Mouse (Mus musculus) frontal cortex, postnatal 36 days (tissue): ENCODE data around the gene Rasal2.
A peak's percentile ranks its signal among the peaks of the same experiment; 100 is the strongest.
"Not testable (repeated sequence)": the region's sequence is repeated elsewhere in the genome, so short reads cannot be mapped to it uniquely, and the experiment has no call there.

Experiments used
- DNase-seq, 2 experiments: peaks; one replicate each; pipeline ENCODE4 v3.0.0; 2022; ENCODE audit warnings: low spot score in 2 of 2

The Rasal2 gene

DNA sequence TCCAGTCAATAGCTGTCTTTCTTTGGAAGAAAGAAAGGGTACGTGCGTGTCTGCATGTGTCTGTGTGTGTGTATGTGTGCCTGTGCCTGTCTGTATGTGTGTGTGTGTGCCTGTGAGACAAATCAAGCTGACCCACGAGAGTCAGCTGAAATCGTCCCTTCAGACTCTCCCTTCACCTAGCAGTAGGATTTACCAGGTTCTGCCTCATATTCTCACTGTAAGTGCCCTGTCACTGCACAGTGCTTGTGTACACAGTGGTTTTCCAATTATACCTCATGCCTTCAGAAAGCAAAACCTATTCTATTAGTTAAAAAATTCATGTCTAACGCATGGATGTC, 168.0 kb downstream of the Rasal2 start:
- no peak for DNase-seq

DNA sequence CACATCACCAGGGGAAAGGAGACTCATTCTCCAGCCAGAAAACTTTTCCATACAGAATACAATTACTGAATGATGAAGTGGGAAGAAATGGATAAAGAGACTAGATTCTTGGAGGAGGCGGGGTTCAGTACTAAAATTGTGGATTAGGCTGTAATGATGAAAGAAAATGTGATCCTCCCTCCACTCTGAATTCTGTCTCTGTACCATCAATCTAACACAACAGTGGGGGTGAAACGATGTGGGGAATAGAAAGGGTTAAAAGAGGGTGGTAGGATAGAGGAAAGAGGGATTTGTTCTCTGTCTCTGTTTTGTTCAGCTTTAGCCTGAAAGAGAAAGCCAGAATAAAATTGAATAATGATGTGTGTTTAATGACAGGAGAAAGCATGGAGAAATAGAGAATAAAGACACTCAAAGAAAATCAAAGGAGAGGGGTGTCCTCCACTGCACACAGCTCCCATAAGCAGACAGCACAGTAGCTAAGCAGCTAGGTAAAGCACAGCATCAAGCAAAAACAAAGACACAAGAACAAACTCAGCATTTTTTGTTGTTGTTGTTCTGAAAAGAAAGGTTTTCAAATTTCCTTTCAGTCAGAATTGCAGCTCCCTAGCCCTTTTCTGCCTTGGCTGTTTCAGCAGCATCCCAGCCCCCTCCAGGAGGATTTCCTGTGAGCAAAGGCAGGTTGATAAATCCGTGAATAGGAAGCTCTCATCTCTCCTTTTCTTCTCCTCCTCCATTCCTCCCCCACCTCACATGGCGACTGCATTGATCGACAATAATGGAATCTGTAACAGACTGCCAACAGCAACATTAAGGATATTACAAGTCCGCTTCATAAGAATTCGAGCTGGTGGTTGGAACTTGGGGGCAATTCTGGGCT, 168.6 kb downstream of the Rasal2 start:
- peak; percentile 29 to 39 for DNase-seq

DNA sequence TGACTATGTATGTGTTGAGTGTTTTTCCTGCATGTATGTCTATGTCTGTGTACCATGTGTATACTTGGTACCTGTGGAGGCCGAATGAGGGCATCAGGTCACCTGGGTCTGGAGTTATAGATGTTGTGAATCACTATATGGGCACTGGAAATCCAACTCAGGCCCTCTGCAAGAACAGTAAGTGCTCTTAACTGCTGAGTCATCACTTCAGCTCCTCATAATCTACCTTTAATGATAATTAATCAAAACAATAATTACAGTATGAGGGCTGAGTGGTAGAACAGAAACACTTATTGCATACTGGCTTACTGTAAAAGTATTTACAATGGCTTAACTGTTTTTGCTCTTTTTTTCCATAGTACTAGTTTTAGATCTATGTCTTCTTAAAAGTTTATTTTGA, 172.7 kb downstream of the Rasal2 start:
- DNase-seq: no peak

DNA sequence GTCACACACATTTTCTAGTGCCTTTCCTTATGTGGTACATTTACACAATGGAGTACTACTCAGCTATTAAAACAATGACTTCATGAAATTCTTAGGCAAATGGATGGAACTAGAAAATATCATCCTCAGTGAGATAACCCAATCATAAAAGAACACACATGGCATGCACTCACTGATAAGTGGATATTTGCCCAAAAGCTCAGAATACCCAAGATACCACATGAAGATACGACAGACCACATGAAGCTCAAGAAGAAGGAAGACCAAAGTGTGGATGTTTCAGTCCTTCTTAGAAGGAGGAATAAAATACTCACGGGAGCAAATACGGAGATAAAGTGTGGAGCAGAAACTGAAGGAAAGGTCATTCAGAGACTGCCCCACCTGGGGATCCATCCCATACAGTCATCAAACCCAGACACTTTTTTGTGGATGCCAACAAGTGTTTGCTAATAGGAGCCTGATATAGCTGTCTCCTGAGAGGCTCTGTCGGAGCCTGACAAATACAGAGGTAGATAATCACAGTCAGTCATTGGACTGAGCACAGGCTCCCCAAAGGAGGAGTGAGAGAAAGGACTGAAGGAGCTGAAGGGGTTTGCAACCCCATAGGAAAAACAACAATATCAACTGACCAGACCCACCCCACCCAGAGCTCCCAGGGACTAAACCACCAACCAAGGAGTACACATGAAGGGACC, 175.6 kb downstream of the Rasal2 start:
- DNase-seq: not testable (repeated sequence)

DNA sequence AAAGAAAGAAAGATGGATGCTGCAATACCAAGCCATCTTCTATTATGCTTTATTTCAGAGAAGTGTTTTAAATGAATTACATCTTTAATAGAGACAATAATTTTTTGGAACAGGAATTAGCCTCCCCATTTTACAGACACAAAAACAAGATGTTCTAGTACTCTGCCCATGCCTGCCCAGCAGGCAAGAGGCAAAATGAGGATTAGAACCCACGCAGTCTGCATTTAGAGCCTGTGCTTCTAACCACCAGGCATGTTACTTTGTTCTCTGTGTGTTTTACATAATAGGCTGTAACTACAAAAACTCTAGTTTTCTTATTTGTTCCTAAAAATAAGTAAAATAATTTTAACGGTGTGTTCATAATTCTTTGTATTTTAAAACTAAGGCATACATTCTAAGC, 178.9 kb downstream of the Rasal2 start:
- no peak for DNase-seq

DNA sequence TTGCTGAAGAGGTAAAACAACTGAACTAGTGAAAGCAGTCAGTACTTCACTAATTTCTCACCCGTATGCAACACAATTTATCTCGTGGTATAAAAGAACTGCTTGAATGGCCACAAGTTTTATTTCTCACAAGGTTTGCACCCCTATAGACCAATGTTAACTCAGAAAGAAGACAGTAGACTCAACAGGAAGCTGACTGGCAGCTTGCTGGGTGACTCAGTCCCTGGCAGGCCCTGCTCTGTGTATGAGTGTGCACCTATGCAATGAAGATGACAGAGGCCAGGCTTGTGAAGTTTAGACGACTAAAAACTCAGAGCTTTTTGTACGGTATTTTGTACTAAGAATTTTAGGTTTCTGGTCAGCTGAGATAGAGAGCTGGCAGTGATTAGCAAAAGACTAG, 180.0 kb downstream of the Rasal2 start:
- no peak for DNase-seq

DNA sequence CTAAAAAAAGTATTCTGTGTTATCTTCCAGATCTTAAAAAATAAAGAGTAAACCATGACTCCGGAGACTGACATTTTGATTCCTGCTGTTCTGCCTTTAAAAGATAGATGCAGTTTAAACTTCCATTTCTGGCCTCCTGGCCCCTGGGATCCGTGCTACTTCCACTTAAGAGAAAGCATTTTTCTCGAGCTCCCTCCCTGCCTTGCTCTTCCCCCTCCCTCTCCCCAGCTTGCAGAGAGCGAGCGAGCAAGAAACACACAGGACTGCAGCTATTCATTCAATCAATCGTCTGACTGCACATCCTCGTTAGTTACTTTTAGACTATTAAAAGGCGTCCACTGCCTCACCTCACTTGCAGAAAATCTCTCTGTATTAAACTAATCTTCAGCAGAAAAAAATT, 181.4 kb downstream of the Rasal2 start:
- DNase-seq: peak; percentile 52 to 53

DNA sequence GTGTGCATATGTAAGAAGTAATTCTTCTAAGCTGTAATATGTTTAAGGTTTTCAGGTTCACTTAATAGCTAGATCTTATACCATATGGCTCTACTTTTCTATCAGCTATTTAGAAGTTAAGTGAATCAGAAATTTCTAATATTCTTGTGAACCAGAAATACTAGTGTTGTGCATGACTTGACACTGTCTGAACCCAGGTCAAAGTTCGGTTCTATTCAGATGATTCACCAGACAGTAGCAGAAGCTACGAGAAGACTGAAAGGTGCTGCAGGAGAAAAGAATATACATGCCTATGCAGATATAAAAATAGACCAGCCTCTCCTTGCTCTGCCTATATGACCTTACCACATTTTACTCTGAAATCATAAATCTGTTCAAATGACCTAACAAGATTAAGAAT, 182.0 kb downstream of the Rasal2 start:
- no peak for DNase-seq

DNA sequence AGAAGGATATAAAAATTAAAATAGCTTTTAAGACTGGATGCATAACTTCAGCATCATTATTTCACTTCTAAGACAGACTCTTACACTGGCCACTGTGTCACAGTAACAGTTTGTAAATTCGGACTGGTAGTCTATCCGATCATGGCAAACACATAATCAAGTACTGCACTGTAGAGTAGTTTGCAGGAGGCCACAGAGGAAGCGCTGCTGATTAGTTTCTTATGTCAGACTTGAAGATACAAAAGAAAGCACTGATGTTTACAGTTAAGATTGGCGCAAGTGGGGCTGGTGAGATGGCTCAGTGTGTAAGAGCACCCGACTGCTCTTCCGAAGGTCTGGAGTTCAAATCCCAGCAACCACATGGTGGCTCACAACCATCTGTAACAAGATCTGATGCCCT, 187.4 kb downstream of the Rasal2 start:
- DNase-seq: no peak

DNA sequence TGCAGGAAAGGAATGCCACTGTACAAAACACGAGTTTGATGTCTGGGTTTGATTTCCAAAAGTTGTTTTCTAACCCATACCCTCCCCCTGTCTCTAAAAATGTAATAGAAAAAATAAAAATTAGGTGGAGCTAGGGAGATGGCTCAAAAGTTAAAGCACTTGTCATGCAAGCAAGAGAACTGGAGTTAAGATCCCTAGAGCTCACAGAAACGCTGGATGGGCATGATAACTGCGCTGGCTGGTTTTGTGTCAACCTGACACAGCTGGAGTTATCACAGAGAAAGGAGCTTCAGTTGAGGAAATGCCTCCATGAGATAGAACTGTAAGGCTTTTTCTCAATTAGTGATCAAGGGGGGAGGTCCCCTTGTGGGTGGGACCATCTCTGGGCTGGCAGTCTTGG, 191.5 kb downstream of the Rasal2 start:
- no peak for DNase-seq

DNA sequence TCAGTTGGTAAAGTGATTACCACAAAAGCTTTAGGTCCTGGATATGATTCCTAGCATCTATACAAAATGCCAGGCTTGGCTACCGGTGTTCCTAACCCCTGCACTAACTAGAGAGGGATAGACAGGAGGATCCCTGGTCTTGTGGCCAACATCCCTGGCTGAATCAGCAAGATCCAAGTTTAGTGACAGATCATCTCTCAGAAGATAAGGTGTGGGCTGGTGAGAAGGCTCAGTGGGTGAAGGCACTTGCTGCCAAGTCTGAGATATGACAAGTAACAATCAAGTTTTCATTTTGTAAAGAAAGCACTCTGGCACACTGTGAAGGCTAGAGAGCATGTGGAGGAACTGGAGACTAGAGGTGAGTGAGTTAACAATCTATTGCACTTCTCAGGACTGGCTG, 191.9 kb downstream of the Rasal2 start:
- DNase-seq: peak; percentile 26 to 45

DNA sequence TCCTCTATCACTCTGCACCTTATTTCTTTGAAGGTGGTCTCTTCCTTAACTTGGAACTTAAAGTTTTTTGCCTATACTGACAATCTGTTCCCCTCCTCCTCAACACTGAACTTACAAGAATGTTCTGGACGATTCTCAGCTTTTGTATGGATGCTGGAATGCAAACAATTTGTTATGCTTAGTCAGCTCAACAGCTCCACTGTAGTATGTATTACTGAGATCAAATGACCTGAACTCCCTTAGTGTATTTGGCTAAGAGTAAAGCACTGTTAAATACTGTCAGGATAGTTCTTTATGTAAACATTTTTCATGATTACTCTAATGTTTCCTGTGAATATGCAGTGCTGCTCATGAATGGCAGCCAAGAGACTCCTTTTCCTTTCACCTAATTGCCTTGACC, 203.6 kb downstream of the Rasal2 start:
- no peak for DNase-seq

DNA sequence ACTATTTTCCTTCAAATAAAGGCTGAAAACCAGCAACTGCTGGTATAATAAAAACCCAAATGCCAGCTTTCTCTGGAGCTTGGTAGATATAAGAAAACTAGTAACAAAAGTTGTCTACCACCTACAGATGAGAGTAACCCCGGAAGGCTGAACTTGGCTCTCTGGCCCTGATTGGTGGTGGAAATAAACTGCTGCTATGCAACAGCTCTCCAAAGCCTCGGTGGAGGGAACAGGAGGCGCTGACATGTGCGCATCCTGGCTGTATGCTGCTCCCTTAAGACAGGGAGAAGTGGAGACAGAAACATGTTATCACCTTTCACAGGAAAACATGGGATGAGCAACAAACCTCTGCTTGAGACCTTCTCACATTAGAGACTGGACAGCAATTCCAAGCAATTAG, 206.7 kb downstream of the Rasal2 start:
- DNase-seq: no peak

DNA sequence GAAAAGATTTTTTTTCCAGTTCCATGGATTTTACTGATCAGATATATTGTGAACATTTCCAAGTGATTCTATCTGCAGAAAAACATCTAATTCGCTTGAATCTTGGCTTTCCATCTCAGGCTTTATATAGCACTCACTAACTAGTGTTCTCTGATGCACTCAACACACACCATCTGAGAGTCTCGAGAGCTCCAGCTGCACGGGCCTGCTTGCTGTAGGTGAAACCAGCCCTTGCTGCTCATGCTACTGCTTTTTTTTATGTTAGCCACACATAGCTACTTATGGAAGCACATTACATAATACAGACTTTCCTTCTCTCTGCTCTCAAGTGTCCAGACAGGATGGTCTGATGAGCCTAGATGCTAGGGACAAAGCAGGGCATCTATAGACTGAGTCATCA, 229.4 kb downstream of the Rasal2 start:
- peak; percentile 14 to 70 for DNase-seq

DNA sequence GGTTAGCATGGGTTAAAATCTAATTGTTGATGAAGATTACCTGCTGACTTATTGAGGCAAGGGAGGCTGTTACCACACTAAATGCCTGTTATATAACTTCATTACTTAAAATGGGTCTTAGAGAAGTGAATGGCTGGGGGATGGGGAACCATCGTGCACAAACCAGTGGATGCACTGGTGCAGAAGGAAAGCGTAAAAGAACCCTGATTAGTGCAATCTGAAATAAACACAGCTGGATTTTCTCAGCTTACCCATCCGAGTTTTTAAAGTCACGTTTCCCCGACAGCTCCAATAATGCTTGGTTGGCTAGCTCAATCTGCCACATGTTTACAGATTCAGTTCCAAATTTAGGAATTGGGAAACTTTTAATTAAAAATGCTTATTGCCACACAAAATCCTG, 230.0 kb downstream of the Rasal2 start:
- no peak for DNase-seq

DNA sequence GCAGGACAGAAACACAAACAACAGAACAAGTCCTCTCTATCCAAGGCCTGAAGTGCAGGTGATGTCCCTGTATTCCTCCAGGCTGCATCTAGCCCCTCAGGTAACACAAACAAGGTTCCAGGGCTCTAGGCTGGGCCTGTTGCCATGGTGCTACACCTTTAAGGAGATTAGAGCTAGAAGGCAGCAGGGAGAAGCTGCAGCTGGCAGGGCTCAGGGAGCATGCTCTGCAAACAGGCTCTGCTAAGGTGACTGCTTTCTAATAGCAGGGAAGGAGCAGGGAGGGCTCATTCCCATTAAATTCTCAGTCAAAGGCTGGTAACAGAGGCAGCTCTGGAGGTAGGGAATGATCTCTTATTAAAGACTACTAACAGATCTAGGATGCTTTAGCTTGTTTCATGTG, 231.3 kb downstream of the Rasal2 start:
- DNase-seq: no peak

DNA sequence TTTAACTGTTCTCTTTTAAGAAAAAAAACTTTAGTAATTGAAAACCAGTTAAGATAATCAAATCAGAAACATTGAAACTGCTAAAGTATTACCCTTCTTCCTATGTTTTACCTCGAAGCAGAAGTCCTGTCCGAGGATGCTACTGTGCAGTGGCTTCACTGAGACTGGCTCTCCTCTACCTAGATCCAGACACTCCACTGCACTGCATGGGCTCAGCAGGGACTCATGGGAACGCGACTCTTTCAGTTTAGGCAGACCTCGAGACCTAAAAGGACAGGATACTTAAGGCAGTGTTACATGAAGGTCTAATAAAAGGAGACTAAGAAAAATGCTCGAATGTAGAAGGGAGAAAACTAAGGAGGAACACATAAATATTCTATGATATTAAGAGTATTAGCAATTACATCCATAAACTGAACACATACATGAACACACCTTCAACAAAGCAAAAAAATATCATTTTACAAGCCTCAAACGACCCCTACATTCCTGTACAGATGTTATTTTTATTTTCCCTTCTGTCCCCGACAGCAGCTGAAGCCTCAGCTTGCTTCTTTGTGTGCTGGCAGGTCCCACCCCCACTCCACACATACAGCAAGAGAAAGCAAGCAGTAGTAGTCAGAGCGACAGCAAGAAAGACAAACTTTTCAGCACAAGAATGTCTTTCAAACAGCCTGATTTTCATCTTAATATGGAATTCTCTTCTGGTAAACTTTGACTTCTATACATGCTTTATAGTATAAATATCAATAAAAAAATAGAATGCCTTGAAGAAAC, 233.2 kb downstream of the Rasal2 start:
- no peak for DNase-seq

DNA sequence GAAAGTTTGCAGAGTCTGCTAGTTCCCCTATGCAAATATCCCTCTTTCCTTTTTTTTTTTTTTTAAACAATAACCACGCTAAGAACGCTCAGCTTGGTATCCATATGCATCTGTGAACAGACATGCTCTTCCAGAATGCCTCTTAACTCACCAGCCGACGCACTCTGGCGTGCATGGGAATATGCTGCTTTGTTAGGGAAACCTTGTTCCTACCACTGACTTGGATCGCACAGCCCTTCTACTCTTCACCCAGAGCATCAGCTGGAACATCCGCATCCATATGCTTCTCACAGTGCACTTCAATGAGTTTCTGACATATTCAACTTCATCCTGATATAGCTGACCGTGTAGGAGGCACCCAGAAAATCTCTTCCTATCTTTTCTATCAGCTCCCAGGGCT, 243.1 kb downstream of the Rasal2 start:
- DNase-seq: peak; percentile 56 to 65

DNA sequence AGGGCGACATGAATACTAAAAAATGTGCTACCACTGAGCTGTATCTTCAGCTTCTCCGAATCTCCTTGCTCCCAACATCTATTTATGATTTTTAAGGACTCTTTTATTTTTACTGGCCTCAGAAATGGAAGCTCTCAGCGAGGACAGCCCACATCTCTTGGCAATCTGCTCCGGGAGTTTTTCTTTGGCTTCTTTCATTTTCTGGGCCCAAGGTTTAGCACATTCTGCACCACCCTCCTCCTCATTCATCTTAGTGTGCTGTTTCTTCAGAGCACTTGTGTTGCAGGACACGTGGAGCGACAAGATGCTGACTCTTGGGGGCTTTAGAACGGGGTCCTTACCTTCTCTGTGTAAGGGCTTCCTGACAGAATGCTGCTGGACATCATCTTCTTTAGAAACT, 243.5 kb downstream of the Rasal2 start:
- DNase-seq: peak; percentile 54 to 86

DNA sequence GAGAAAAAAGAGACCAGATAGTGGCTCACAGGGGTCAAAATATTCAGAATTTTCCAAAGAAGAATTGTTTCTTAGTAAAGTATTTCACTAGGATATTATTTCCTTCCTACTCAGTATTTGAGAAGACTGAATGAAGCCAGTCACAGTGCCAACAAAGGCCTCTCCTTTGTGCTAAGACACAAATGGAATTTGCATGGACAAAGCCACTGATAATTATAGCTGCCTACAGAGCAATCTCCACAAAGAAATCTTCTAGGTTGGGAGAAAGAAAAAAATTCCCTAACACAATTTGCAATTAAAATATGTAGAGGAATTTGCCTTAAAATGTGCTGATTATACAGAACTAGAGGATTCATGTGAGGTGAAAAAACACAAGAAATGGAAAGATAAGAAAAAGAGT, 258.6 kb downstream of the Rasal2 start:
- no peak for DNase-seq

DNA sequence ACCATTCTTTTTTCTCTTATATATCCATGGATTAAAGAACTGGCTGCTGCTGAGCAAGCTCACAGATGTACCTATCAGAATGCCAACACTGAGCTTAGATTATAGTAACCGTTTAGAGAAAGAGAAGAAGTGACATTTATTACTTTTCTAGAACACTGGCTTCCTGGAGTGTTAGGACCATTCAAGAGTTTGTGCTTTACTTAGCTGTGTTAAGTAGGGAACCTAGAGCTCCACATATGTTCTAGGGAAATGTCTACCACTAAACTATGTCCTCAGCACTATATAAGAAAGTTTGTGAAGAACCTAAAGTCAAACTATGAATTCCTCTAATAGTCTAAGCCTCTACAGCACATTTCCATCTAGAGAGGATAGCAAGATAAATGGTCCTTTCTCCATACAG, 262.3 kb downstream of the Rasal2 start:
- no peak for DNase-seq

DNA sequence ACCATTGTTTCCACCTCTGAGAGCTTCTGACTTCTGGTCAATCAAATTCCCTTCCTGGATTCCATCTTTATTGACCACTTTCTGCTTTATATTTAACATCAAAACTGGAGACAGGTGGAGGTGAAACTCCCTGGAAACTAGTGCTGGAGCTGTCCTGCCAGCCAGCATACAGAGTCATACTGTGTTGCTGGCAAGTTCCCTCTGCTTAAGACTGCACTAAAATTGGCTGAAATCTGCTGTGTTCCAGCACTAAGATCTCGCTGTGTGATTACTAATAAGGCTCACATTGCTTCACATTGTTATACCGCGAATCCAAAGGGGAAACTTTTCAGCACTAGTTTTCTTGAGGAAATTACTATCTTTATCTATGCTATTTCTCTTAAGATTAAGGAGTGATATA, 267.8 kb downstream of the Rasal2 start:
- no peak for DNase-seq
